Mouse (Mus musculus) layer of hippocampus, postnatal 36 days (tissue): ENCODE measurements around the gene Cln3. TPM values are rescaled to one million over a fixed set of nuclear protein-coding genes. Genes with fewer than 3 reads are reported as not detected.

Source experiments
- DNase-seq, 2 experiments: peaks; one replicate each; pipeline ENCODE4 v3.0.0; 2022
- total RNA-seq, 2 experiments: library from RNA; stranded (reverse); gene quantifications; 2 replicates each; pipeline ENCODE4 v1.2.3; 2021

The Cln3 gene
- total RNA-seq, 2 experiments from 2014 or later = 28.3 to 32.9 TPM

DNA sequence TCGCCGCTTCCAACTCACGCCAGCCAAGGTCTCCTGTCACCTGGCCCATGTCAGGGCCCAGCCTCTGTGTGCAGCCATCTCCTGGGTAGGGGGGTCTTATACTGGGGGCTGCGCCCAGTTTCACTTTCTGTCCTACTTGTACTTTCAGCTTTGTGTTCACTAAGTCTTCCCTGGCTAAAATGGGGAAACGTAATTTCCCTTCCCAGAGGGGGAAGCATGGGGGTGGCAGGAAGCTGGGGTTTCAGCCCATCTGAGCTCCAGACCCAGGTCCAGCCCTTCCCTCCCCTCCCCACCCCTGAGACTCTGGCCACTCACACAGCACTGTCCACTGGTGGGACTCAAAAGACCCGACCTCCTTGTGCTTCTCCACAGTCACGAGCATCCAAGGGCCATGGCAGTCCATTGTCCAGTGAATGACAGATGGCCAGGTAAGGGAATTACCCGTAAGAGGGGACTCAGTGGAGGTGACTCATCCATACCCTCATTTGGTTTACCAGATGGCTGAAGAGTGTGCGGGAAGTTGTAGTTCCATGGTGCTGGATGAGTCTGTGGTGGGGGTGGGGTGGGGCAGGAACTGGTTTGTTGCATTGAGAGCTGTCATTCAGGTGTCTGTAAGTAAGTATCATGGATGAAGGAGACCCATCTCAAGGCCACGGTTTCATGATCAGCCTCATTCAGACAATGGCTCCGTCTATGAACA, 9.4 kb upstream of the Cln3 start, which contains the start of gene Il27:
Il27 (minus strand) TSS at position 80 of the 700 bp plus-strand sequence.
- no peak for DNase-seq

DNA sequence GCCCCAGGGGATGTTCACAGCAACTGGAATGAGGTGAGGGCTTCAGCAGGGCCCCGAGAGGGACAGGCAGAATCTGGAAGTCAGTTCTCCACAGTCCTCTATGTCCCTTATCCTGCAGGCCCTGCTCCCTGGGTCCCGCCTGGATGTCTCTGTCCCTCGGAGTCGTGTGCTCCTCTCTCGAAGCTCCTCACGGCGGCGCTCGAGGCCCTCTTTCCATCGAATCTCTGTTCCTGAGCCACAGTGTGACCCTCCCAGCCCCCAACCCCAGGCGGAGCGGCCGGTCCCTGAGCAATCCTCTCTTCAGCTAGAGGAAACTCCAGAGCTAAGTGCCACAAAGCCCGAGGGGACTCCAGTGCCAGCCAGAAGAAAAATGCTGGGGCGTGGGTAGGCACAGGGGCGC, 2.2 kb upstream of the Cln3 start:
- DNase-seq = peak; percentile 36 to 44

DNA sequence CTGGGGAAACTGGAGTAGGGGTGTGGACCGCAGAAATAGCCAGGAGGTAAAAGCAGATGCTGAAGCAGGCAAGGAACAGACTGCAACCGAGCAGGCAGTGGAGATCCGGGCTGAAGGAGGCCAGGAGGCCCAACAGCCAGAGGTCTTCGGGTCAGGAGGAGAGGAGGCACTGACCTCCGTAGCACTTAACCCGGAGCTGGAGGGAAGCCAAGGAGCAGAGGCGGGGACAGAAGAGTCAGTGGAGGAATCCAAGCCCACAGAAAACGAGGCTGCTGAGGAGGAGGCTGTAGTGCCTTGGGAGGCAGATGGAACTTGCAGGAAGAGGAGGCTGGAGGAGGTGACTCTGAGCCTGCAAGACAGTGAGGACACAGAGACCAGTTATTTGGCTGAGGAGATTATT, 1.2 kb upstream of the Cln3 start:
- DNase-seq = no peak

DNA sequence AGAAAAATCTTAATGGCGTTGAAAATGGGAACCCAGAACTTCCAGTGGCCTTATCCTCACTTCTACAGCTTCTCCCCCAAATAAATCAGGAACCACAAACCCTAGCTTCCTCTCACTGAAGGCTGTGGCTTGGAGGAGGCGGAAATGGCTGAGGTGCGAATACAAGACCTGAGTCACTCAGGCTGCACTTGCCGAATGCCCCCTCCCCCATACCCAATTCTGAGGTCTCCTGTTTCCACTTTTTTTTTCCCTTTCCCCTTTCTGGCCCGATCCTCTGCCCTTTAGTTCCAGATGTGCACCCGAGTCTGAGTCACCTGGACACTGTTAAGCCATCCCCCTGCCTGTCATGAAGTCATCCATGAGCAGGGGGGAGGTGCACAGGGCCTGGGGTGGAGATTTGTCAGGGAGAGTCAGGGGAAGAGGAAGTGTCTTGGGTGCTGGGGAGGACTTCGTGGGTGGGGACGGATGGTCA, 1.1 kb downstream of the Cln3 start, which contains the start of gene Apobr:
Apobr (plus strand) TSS at position 437 of the 472 bp plus-strand sequence.
- DNase-seq = no peak

DNA sequence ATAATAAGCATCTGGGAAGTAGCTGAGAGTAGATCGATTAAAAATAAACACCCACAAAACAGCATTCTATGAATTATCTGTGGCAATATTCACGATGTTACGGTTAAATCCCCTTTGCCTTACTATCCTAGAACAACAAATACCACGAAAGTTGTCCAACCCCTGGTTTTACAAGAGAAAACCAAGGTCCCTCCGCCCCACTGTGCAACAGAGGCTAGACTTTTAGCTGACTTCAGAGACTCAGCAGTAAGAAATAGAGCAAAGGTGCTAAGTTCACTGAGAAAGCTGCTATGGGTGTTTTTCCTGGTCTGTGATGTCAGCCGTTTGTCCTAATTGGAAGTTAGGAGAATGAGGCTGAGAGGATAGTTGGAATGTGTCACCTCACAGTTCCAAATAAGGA, 1.9 kb downstream of the Cln3 start:
- no peak for DNase-seq

DNA sequence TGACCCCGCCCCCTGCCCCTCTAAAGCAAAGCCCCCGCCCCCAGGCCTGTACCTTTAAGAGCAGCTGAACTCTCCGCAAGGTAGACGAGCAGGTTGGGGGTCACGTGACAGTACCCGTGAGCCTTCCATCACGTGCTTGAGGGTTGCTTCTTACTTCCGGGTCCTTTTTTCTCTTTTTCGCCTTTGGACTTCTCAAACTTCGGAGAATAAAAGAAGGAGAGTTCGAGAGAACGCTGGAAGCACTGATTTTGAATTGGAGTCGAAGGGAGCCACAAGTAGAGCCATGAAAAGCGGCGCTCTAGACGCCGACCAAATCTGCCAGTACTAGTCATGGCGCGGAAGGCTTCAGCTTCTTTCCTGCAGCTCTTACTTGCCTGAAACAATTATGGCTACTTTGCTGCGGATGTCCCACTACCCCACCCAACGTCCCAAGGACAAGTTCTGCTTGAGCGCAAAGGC, 2.3 kb downstream of the Cln3 start:
- DNase-seq = peak; percentile 77 to 78

DNA sequence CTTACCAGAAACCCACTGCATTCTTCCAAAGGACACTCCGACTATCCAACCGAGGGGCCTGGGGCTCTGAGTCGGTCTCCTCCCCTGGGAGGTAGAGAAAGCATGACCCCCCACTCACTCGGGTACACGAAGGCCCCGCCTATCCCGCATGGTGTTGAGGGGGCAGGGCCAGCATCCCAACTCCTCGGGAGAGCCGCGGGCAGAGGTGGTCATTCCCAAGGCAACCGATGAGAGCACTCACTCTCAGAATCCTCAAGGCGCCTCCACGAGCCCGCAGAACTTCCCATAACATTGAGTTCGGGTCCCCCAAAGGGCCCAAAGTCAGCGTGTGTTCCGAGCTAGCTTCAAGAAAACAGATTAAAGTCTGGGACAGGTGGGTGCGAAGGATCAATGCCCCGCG, 2.9 kb downstream of the Cln3 start:
- peak; percentile 23 to 33 for DNase-seq

DNA sequence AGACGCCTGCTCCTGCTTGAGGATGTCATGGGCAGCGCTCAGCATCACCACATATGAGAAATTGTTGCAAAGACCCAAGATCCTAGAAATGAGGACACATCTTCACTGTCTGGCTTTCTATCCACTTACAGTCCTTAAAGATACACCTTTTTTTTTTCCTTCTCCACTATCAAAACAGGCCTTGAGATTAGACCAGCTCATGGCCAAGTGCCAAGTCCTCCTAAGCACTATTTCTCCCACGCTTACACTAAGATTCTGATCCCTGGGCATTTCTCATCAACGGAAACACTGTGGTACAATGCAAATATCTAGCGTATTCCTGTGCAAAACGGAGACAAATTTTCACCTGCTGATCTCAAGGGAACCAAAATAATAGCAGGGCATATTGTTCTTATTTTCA, 4.0 kb downstream of the Cln3 start:
- DNase-seq = no peak

DNA sequence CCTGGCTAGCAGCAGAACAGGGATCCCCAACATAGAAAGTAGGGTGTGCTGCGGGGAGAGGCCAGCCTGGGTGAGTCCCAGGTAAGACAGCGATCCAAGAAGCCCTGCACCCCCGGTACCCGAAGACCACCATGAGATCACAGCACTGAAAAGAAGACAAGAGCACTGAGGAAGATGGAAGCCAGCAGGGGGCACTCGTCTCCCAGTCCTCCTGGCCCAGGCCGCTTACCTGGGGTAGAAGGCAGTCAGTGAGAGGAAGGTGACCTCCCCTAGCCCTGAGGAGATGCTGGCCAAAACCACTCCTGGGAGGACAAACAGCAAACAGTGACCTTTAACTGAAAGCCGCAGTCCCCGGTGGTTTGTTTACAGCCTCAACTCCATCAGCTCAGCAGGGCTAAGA, 6.4 kb downstream of the Cln3 start:
- peak in 1 of 2 experiments; percentile 30 for DNase-seq

DNA sequence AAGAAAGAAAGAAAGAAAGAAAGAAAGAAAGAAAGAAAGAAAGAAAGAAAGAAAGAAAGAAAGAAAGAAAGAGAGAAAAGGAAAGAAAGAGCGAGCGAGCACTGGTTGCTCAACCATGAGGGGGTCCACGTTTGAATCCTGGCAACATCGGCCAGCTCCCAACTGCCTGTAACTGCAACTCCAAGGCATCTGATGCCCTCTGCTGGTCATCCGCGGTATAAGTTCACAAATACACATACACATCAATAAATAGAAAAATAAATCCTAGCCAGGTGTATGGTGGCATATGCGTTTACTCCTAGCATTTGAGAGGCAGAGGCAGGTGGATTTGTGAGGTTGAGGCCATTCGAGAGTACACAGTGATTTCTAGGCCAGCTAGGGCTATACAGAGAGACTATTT, 8.7 kb downstream of the Cln3 start:
- DNase-seq = no peak

DNA sequence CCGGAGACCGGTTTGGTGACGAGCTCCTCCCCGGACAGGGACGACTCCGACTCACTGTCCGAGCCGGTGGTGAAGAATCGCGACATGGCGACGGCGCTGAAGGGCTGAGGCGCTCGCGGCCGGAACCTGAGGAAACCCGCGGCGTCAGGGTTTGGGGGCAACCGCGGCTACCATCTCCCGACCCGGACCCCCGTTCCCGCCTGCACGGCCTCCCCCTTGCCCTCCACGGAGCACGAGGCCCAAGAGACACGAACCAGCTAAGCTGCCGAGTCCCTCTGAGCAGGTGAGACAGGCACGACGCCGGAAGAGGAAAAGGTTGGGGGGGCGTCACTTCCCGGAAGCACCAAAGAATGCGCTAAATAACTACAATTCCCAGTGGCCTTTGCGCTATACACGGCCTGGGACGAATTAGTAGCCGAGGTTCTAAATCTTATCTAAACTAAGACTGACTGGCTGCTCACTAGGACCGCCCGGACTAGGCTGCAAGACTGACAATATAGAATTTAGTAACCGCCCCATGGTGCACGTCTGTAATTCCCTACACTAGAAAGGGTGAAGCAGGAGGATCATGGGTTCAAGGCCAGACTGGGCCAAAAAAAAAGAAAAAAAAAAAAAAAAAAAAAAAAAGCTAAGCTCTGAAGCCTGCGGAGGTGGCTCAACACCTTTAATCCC, 19.4 kb downstream of the Cln3 start, which contains the start of gene Eif3c:
Eif3c (minus strand) TSS at position 318 of the 672 bp plus-strand sequence.
- peak; percentile 81 to 82 for DNase-seq

DNA sequence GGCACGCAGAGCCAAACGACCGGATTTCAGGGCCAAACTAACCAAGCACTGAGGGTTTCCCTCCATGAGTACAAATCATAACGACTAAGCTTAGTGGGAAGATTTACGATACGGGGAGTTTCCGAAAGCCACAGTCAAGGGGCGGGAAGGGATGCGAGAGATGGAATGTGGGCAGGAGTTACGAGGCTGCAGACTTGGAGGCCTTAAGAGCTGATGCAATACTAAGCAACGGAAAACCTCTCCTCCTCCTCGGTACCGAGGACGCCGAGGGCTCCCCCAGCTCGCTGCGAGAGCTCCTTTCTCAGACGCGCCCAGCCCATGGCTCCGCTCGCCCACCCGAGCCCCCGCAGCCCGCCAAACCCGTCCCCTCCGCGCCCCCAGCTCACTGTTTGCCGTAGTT, 19.9 kb downstream of the Cln3 start:
- no peak for DNase-seq

DNA sequence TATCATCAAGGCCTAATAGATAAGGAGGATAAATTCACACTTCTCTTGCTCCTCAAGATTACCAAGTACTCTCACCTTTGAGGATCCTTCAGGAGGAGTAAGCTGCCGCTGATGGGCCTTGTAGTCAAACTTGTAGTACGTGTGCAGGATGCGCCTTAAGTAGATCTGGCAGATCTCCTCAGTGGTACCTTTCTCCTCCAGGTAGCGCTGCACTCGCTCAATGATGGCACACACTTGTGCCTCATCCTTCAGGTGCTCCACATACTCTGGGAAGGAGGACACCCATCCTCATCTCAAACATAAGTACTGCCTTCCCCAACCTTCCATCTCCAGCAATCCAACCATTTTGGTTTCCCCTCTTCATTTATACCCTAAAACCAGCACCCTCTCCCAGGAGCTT, 29.0 kb downstream of the Cln3 start:
- no peak for DNase-seq

DNA sequence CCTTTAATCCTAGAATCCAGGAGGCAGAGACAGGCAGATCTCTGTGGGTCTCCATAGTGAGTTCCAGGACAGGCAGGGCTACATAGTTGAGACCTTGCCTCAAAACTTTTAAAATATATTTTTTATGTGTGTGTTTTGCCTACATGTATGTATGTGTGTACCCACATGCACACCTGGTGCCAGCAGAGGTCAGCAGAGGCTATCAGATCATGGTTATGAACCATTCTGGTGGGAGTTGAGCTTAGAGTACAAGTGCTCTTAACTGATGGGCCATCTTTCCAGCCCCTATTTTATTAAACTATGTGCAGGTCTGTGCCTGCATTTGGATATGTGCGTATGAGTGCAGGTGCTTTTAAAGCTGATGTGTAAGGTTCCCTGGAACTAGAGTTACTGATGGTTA, 30.8 kb downstream of the Cln3 start:
- DNase-seq = no peak

DNA sequence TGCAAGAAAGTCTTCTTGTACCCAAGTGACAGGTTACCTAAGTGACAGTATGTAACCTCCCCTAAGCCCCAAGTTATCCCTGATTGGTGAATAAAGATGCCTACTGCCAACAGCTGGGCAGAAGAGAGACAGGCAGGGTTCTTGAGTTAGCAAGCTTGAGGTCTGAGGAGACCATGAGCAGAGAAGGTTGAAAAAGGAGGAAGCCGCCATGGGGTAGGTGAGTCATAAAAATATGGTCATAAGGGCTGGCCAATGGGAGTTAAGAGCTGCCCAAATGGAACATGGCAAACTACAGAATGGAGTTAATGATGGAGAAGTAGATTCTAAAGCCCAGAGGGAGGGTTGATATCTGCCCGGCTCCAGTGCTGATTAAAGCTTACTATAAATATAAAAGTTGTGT, 40.0 kb downstream of the Cln3 start:
- no peak for DNase-seq

DNA sequence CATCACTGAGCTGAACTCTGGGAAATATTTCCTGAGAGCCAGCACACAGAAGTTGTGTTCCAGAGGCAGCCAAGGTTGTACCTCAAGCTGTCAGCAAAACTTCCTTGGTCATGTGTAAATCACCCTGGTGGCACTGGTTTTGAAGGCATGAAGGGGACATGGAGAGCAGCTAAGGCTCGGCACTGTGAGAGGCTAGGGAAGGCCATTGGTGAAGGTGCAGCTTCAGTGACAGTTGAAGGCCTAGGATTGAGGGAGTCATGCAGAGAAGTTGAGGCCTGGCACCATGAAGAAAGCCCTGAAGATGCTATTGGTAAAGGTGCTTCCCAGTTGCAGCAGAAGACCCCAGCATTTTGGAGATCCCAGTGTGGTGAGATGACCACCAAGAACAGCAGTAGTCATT, 44.0 kb downstream of the Cln3 start:
- no peak for DNase-seq

DNA sequence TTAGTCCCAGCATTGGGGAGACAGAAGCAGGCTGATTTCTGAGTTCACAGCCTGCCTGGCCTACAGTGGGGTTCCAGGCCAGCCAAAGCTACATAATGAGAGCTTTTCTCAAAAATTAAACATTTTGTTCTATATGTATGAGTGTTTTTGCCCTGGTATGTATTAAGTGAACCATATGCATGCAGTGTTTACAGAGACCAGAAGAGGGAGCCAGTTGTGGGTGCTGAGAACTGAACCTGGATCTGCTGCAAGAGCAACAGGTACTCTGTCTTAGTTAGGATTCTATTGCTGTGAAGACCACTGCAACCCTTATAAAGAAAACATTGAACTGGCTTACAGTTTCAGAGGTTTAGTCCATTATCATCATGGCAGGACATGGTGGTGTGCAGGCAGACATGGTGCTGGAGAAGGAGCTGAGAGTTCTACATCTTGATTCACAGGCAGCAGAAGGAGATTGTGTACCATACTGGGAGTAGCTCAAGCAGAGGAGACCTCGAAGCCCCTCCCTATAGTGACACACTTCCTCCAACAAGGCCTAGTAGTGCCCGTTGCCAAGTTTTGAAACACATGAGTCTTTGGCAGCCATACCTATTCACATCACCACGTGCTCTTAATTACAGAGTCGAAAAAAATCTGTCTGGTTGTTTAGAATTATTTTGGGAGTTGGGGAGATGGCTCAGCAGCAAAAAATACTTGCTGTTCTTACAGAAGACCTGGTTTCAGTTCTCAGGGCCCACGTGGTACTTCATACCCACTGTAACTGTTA, 47.6 kb downstream of the Cln3 start:
- DNase-seq = no peak

DNA sequence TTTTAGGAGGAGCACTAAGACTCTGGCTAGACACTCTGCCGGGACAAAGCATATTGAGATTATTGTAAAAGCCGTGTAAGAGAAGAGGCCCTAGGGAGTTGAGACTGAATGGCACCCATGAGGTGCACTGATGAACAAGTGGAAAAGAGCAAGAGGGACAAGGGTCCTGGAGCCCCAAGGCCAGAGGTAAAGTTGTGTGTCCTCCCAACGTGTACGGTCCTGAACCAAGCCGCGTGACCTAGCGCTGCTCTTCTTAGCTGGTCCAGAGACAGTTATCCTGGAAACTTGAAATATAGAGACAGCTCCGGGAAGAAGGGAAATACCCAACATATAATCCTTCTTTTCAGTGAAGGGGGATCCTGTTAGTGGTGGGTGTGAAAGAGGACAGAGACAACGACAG, 49.2 kb downstream of the Cln3 start:
- DNase-seq = no peak

DNA sequence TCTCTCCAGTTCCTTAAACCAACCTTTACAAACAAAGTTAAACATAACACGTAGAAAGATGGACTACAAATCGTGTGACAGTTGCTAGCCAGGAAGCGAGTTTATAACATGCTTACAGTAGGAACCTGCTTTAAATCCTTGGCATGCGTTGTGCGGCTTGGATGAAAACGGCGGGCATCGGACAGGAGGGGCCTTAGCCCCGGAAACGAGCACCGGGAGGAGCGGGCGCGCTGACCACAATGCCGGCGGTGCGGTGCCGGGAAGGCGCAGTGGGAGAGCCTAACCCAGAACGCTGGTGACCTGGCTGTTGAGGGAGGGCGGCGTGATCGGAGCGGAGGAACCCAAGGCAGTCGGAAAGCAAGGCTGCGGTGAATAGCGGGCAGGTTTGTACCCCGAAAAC, 49.9 kb downstream of the Cln3 start:
- DNase-seq = no peak

DNA sequence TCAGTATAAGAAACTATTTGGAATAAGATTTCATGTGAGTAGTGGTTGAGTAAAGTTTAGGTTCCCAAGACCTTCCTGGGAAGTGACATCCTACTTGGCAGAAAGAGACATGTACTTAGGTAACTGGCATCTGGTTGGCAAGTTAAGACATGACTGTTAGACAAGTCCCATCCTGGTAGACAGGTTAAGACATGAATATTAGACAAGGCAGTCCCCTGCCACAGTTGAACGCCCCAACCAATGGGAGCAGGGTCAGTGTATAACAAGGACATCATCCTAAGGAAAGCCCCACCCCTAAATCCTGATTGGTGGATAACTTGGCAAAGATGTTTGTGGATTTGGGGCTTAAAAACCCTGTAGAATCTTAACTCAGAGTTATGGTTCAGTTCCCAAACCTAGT, 52.2 kb downstream of the Cln3 start:
- no peak for DNase-seq

DNA sequence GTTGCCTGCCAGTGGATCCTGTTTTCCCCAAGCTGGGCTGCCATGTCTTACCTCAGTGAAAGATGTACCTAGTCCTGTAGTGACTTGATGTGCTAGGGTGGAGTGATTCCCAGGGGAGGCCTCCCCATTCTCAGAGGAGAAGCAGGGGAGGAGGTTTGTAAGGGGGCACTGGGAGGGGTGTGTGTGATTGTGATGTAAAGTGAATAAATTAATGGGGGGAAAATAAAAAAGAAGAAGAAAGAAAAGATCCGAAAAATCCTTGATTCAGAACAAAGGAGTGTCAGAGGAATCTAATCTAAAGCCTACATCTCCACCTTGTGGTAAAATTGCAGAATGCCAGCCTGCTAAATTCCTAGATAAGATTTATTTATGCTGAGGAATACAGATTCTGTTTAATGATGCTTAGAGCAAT, 57.4 kb downstream of the Cln3 start:
- no peak for DNase-seq

DNA sequence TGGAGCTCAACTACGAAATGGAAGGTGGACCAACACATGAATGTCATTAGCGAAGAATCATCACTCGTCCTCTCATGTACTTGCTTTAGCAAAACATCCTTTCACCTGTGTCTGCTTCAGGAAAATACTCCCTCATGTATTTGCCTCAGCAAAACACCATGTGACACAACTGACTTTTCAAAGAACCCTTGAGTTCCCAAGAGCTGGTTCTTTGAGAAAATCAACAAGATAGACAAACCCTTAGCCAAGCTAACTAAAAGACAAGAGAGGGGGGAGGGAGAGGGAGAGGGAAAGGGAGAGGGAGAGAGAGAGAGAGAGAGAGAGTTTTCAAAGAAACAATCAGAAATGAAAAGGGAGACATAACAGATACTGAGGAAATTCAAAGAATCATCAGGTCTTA, 62.3 kb downstream of the Cln3 start:
- no peak for DNase-seq
